Mouse (Mus musculus): Measurements from ENCODE around the gene Slpi.

- TF ChIP-seq MYOG (IDR thresholded peaks at IDR 0.05; ENCODE audit: control insufficient read depth in 1 of 3, insufficient read depth in 1 of 3, insufficient read length in 2 of 3, low read depth in 2 of 3), result no peak
- TF ChIP-seq POLR2A (IDR thresholded peaks at IDR 0.05; ENCODE audit: insufficient read length, low read depth), result no peak
- no peak for TF ChIP-seq REST (IDR thresholded peaks at IDR 0.05; ENCODE audit: insufficient read depth, insufficient read length)
- TF ChIP-seq MAX (IDR thresholded peaks at IDR 0.05; ENCODE audit: low read depth), result no peak
- no peak for TF ChIP-seq POLR2AphosphoS2 (IDR thresholded peaks at IDR 0.05; ENCODE audit: insufficient read length, low read depth)
- no peak for TF ChIP-seq USF1 (IDR thresholded peaks at IDR 0.05; ENCODE audit: low read depth)
- TF ChIP-seq MYOD1 (IDR thresholded peaks at IDR 0.05; ENCODE audit: control insufficient read depth in 1 of 3, insufficient read length in 2 of 3, low read depth in 2 of 3), result no peak
Measured at GRCm38 (mm10) chr2:164377478-164378426, 11.1 kb downstream of the Slpi start.
